Mouse (Mus musculus) heart, embryonic 16.5 days (tissue): Measurements from ENCODE around the gene Tiam2. TPM values are rescaled to one million over a fixed set of nuclear protein-coding genes. Genes with fewer than 3 reads are reported as not detected.

Experiments
- ATAC-seq: fragments of 200-750 bp; cut with Nextera tagmentation; replicated peaks from 2 replicates; pipeline ENCODE4 v1.8.0; 2017; ENCODE audit warnings: moderate number of reproducible peaks; ENCODE audit not compliant: insufficient read depth, low FRiP score; ENCODE audit errors: extremely low read depth
- H3K27ac ChIP-seq: fragments of 300-500 bp; sonication (generic); 2 replicates; pipeline ENCODE4 v1.5.1; 2014; ENCODE audit warnings: mild to moderate bottlenecking, low read length, control low read depth, moderate library complexity
- H3K27me3 ChIP-seq: fragments of 300-500 bp; sonication (generic); 2 replicates; pipeline ENCODE4 v1.6.1; 2014; ENCODE audit warnings: low read length, mixed read lengths; ENCODE audit not compliant: control insufficient read depth, insufficient read depth
- H3K36me3 ChIP-seq: fragments of 300-500 bp; sonication (generic); 2 replicates; pipeline ENCODE4 v1.6.1; 2014; ENCODE audit not compliant: control insufficient read depth, insufficient read depth
- H3K4me1 ChIP-seq: fragments of 300-500 bp; sonication (generic); 2 replicates; pipeline ENCODE4 v1.6.1; 2014; ENCODE audit warnings: low read length, mixed read lengths; ENCODE audit not compliant: control insufficient read depth, insufficient read depth
- H3K4me2 ChIP-seq: fragments of 300-500 bp; sonication (generic); 2 replicates; pipeline ENCODE4 v1.6.1; 2014; ENCODE audit warnings: low read depth, mild to moderate bottlenecking, control low read depth, low read length
- H3K4me3 ChIP-seq: fragments of 300-500 bp; sonication (generic); 2 replicates; pipeline ENCODE4 v1.5.1; 2014; ENCODE audit warnings: mild to moderate bottlenecking, control low read depth, low read length
- H3K9ac ChIP-seq: fragments of 300-500 bp; sonication (generic); 2 replicates; pipeline ENCODE4 v1.6.1; 2014; ENCODE audit warnings: low read length, control low read depth
- H3K9me3 ChIP-seq: fragments of 300-500 bp; sonication (generic); replicated peaks from 2 replicates; pipeline ENCODE4 v1.6.1; 2016; ENCODE audit warnings: low read length; ENCODE audit not compliant: control insufficient read depth
- WGBS: fragments of 180-500 bp; shearing (Covaris S2); extraction: QIAGEN DNeasy Blood & Tissue Kit; methylation state at CpG from one replicate; pipeline ENCODE4 v1.1.7; 2014; 5-methylcytosine and 5-hydroxymethylcytosine counted together
- polyA plus RNA-seq: library from polyadenylated mRNA; unstranded; fragments of >200 nt; fragmentation: Nextera tagmentation; extraction: Ambion mirVana; gene quantifications from 2 replicates; pipeline ENCODE4 v1.2.1, GENCODE M21; 2015

Gene Tiam2
- polyA plus RNA-seq, 1 experiment from 2014 or later, result 3.5 TPM

GRCm38 (mm10) chr17:3366741-3367140 lies 40.4 kb downstream of the Tiam2 start:
- H3K4me3 ChIP-seq, result no peak overlapping the region

GRCm38 (mm10) chr17:3368386-3368785 lies 42.0 kb downstream of the Tiam2 start:
- 64% methylated on average over 1 of the region's 1 CpGs for WGBS
- Histone ChIP-seq H3K4me2 (no peak overlapping the region), H3K27me3 (no peaks in the 10 kb centered on the region), H3K36me3 (no peaks in the 10 kb centered on the region), H3K9ac (no peak overlapping the region), H3K27ac (no peak overlapping the region), H3K4me3 (no peak overlapping the region), H3K9me3 (no peaks in the 10 kb centered on the region), H3K4me1 (no peaks in the 10 kb centered on the region)
- ATAC-seq, result no peak

More at GRCm38 (mm10) chr17:3366741-3367140, 40.4 kb downstream of the Tiam2 start:
- Histone ChIP-seq H3K27me3 (no peaks in the 10 kb centered on the region), H3K4me1 (no peaks in the 10 kb centered on the region), H3K36me3 (no peaks in the 10 kb centered on the region), H3K9me3 (no peaks in the 10 kb centered on the region), H3K27ac (no peak overlapping the region), H3K4me2 (no peak overlapping the region), H3K9ac (no peak overlapping the region)
- WGBS, result 79% methylated on average over 3 of the region's 3 CpGs
- no peak for ATAC-seq

GRCm38 (mm10) chr17:3369631-3370030 lies 43.3 kb downstream of the Tiam2 start:
- H3K4me2 ChIP-seq, result no peak overlapping the region
- no peaks in the 10 kb centered on the region for H3K27me3 ChIP-seq
- no peak for ATAC-seq
- no peaks in the 10 kb centered on the region for H3K4me1 ChIP-seq
- H3K4me3 ChIP-seq, result no peak overlapping the region
- no peaks in the 10 kb centered on the region for H3K9me3 ChIP-seq
- 66% methylated on average over 4 of the region's 4 CpGs for WGBS
- H3K9ac ChIP-seq, result no peak overlapping the region
- H3K27ac ChIP-seq, result no peak overlapping the region
- H3K36me3 ChIP-seq, result no peaks in the 10 kb centered on the region

GRCm38 (mm10) chr17:3378606-3379005 lies 52.2 kb downstream of the Tiam2 start:
- Histone ChIP-seq H3K4me1 (no peaks in the 10 kb centered on the region), H3K27me3 (no peaks in the 10 kb centered on the region), H3K9ac (no peak overlapping the region), H3K4me3 (no peak overlapping the region), H3K27ac (no peak overlapping the region), H3K9me3 (no peaks in the 10 kb centered on the region), H3K4me2 (no peak overlapping the region), H3K36me3 (no peaks in the 10 kb centered on the region)
- no peak for ATAC-seq
- 67% methylated on average over 2 of the region's 2 CpGs for WGBS

GRCm38 (mm10) chr17:3379753-3380588 lies 53.6 kb downstream of the Tiam2 start:
- H3K4me2 ChIP-seq, result no peak overlapping the region
- ATAC-seq, result no peak
- no peak overlapping the region for H3K4me3 ChIP-seq
- H3K36me3 ChIP-seq, result no peaks in the 10 kb centered on the region
- H3K9ac ChIP-seq, result no peak overlapping the region
- H3K9me3 ChIP-seq, result no peaks in the 10 kb centered on the region
- 24% methylated on average over 10 of the region's 13 CpGs for WGBS
- no peaks in the 10 kb centered on the region for H3K4me1 ChIP-seq
- no peaks in the 10 kb centered on the region for H3K27me3 ChIP-seq
- H3K27ac ChIP-seq, result no peak overlapping the region

GRCm38 (mm10) chr17:3385391-3385790 lies 59.0 kb downstream of the Tiam2 start:
- 23% methylated on average over 1 of the region's 1 CpGs for WGBS
- Histone ChIP-seq H3K27ac (no peak overlapping the region), H3K36me3 (no peaks in the 10 kb centered on the region), H3K4me1 (no peaks in the 10 kb centered on the region), H3K27me3 (no peaks in the 10 kb centered on the region), H3K4me2 (no peak overlapping the region), H3K4me3 (no peak overlapping the region), H3K9ac (no peak overlapping the region), H3K9me3 (no peaks in the 10 kb centered on the region)
- ATAC-seq, result no peak

GRCm38 (mm10) chr17:3387819-3388218 lies 61.4 kb downstream of the Tiam2 start:
- ATAC-seq, result no peak
- H3K27me3 ChIP-seq, result no peaks in the 10 kb centered on the region
- no peak overlapping the region for H3K4me3 ChIP-seq
- no peak overlapping the region for H3K9ac ChIP-seq
- WGBS, result 61% methylated on average over 4 of the region's 4 CpGs
- no peaks in the 10 kb centered on the region for H3K4me1 ChIP-seq
- H3K9me3 ChIP-seq, result no peaks in the 10 kb centered on the region
- H3K36me3 ChIP-seq, result no peaks in the 10 kb centered on the region
- H3K27ac ChIP-seq, result no peak overlapping the region
- H3K4me2 ChIP-seq, result no peak overlapping the region

- Histone ChIP-seq H3K27ac (no peak overlapping the region), H3K9ac (no peak overlapping the region), H3K36me3 (no peaks in the 10 kb centered on the region), H3K27me3 (no peaks in the 10 kb centered on the region), H3K4me2 (no peak overlapping the region), H3K9me3 (no peaks in the 10 kb centered on the region), H3K4me1 (no peaks in the 10 kb centered on the region), H3K4me3 (no peak overlapping the region)
- no peak for ATAC-seq
- 69% methylated on average over 4 of the region's 4 CpGs for WGBS
Measured at GRCm38 (mm10) chr17:3389741-3390140, 63.4 kb downstream of the Tiam2 start.

GRCm38 (mm10) chr17:3393981-3394380 lies 67.6 kb downstream of the Tiam2 start:
- no peak overlapping the region for H3K9ac ChIP-seq
- no peaks in the 10 kb centered on the region for H3K9me3 ChIP-seq
- WGBS, result 50% methylated on average over 2 of the region's 2 CpGs
- no peak overlapping the region for H3K4me2 ChIP-seq
- no peak for ATAC-seq
- no peak overlapping the region for H3K4me3 ChIP-seq
- H3K36me3 ChIP-seq, result no peaks in the 10 kb centered on the region
- no peaks in the 10 kb centered on the region for H3K27me3 ChIP-seq
- H3K27ac ChIP-seq, result no peak overlapping the region
- H3K4me1 ChIP-seq, result peaks cover 8% of the 10 kb centered on the region; the same call in 1 of the 2 replicates
